Mouse (Mus musculus) ovary, postnatal 14 days (tissue): ENCODE measurements around the gene Gjb1.
A peak's percentile ranks its signal among the peaks of the same experiment; 100 is the strongest.

Source experiments
- DNase-seq: peaks from one replicate; pipeline ENCODE4 v3.0.0; 2022; ENCODE audit warnings: low spot score

The Gjb1 gene

GRCm38 (mm10) chrX:101396459-101396858 is 20.3 kb downstream of the Gjb1 start:
- no peak for DNase-seq

GRCm38 (mm10) chrX:101418946-101419724 is 43.0 kb downstream of the Gjb1 start:
- peak; percentile 46 for DNase-seq

GRCm38 (mm10) chrX:101419725-101420699 is 43.8 kb downstream of the Gjb1 start:
- peak; percentile 75 for DNase-seq

- DNase-seq: no peak
These were observed 44.5 kb downstream of the Gjb1 start, which contains the start of gene Zmym3 for GRCm38 (mm10) chrX:101420700-101421095. TSS of gene Zmym3 (minus strand) at chrX:101420849.

GRCm38 (mm10) chrX:101423462-101423861 is 47.3 kb downstream of the Gjb1 start:
- DNase-seq: no peak

GRCm38 (mm10) chrX:101427774-101428173 is 51.6 kb downstream of the Gjb1 start:
- no peak for DNase-seq

GRCm38 (mm10) chrX:101428785-101429141 is 52.6 kb downstream of the Gjb1 start:
- no peak for DNase-seq

- DNase-seq: peak; percentile 54
These were observed 53.2 kb downstream of the Gjb1 start, which contains the start of gene Nono for GRCm38 (mm10) chrX:101429142-101429949. TSS of gene Nono (plus strand) at chrX:101429318.

GRCm38 (mm10) chrX:101429976-101430375 is 53.8 kb downstream of the Gjb1 start:
- DNase-seq: no peak
